Mouse (Mus musculus): ENCODE measurements around the gene Tdrd6. TPM values are rescaled to one million over a fixed set of nuclear protein-coding genes. Genes with fewer than 3 reads are reported as not detected.

Gene Tdrd6
- polyA plus RNA-seq, 1 experiment: not detected

- under 1% methylated on average over 41 of the region's 41 CpGs for WGBS
- Histone ChIP-seq H3K27ac (ENCODE audit: control insufficient read depth, insufficient read depth, low read depth, low read length, poor library complexity) (peak within 1 kb of the TSS; percentile 41; the same call in 1 of the 2 replicates), H3K4me1 (ENCODE audit: control insufficient read depth, insufficient read depth, low read length) (no peaks in the 10 kb centered on the region; the same call in 1 of the 2 replicates), H3K4me3 (replicated peaks; ENCODE audit: control insufficient read depth, low read depth, low read length) (peak within 1 kb of the TSS; percentile 83)
- no peak for TF ChIP-seq CTCF (IDR thresholded peaks at IDR 0.05; ENCODE audit: control insufficient read depth, insufficient read depth, low read length)
- no peak for TF ChIP-seq POLR2A (IDR thresholded peaks at IDR 0.05; ENCODE audit: borderline replicate concordance, control insufficient read depth, low read depth, low read length)
Observed at GRCm38 (mm10) chr17:43666576-43667289, 36.6 kb upstream of the Tdrd6 start, which contains the start of gene Slc25a27. Gene Slc25a27 (minus strand): TSS chr17:43667214.

GRCm38 (mm10) chr17:43651314-43652046, 21.4 kb upstream of the Tdrd6 start:
- Histone ChIP-seq H3K27ac (ENCODE audit: control insufficient read depth, insufficient read depth, low read depth, low read length, poor library complexity) (no peak overlapping the region), H3K4me1 (ENCODE audit: control insufficient read depth, insufficient read depth, low read length) (no peaks in the 10 kb centered on the region), H3K4me3 (replicated peaks; ENCODE audit: control insufficient read depth, low read depth, low read length) (no peak overlapping the region)
- TF ChIP-seq CTCF (IDR thresholded peaks at IDR 0.05; ENCODE audit: control insufficient read depth, insufficient read depth, low read length): no peak
- TF ChIP-seq POLR2A (IDR thresholded peaks at IDR 0.05; ENCODE audit: borderline replicate concordance, control insufficient read depth, low read depth, low read length): no peak
- 73% methylated on average over 14 of the region's 14 CpGs for WGBS

GRCm38 (mm10) chr17:43649641-43650436, 19.7 kb upstream of the Tdrd6 start:
- TF ChIP-seq POLR2A (IDR thresholded peaks at IDR 0.05; ENCODE audit: borderline replicate concordance, control insufficient read depth, low read depth, low read length) (no peak), CTCF (IDR thresholded peaks at IDR 0.05; ENCODE audit: control insufficient read depth, insufficient read depth, low read length) (peak; percentile 45; the same call in 1 of the 2 replicates)

GRCm38 (mm10) chr17:43646925-43647324, 16.8 kb upstream of the Tdrd6 start:
- Histone ChIP-seq H3K4me3 (replicated peaks; ENCODE audit: control insufficient read depth, low read depth, low read length) (no peak overlapping the region), H3K4me1 (ENCODE audit: control insufficient read depth, insufficient read depth, low read length) (peaks cover 3% of the 10 kb centered on the region), H3K27ac (ENCODE audit: control insufficient read depth, insufficient read depth, low read depth, low read length, poor library complexity) (no peak overlapping the region)
- WGBS: 80% methylated on average over 5 of the region's 5 CpGs
- TF ChIP-seq CTCF (IDR thresholded peaks at IDR 0.05; ENCODE audit: control insufficient read depth, insufficient read depth, low read length): no peak
- no peak for TF ChIP-seq POLR2A (IDR thresholded peaks at IDR 0.05; ENCODE audit: borderline replicate concordance, control insufficient read depth, low read depth, low read length)

More at GRCm38 (mm10) chr17:43649641-43650436, 19.7 kb upstream of the Tdrd6 start:
- no peaks in the 10 kb centered on the region for H3K4me1 ChIP-seq (ENCODE audit: control insufficient read depth, insufficient read depth, low read length)
- H3K4me3 ChIP-seq (replicated peaks; ENCODE audit: control insufficient read depth, low read depth, low read length): no peak overlapping the region
- WGBS: 79% methylated on average over 10 of the region's 10 CpGs
- H3K27ac ChIP-seq (ENCODE audit: control insufficient read depth, insufficient read depth, low read depth, low read length, poor library complexity): no peak overlapping the region

- peaks cover 3% of the 10 kb centered on the region for H3K4me1 ChIP-seq (ENCODE audit: control insufficient read depth, insufficient read depth, low read length)
- TF ChIP-seq POLR2A (IDR thresholded peaks at IDR 0.05; ENCODE audit: borderline replicate concordance, control insufficient read depth, low read depth, low read length) (no peak), CTCF (IDR thresholded peaks at IDR 0.05; ENCODE audit: control insufficient read depth, insufficient read depth, low read length) (no peak)
- no peak overlapping the region for H3K27ac ChIP-seq (ENCODE audit: control insufficient read depth, insufficient read depth, low read depth, low read length, poor library complexity)
- WGBS: 49% methylated on average over 3 of the region's 3 CpGs
- H3K4me3 ChIP-seq (replicated peaks; ENCODE audit: control insufficient read depth, low read depth, low read length): no peak overlapping the region
Observed at GRCm38 (mm10) chr17:43645136-43645535, 15.0 kb upstream of the Tdrd6 start.

- Histone ChIP-seq H3K4me3 (replicated peaks; ENCODE audit: control insufficient read depth, low read depth, low read length) (no peak overlapping the region), H3K4me1 (ENCODE audit: control insufficient read depth, insufficient read depth, low read length) (peaks cover 3% of the 10 kb centered on the region), H3K27ac (ENCODE audit: control insufficient read depth, insufficient read depth, low read depth, low read length, poor library complexity) (no peak overlapping the region)
- 30% methylated on average over 7 of the region's 7 CpGs for WGBS
- TF ChIP-seq CTCF (IDR thresholded peaks at IDR 0.05; ENCODE audit: control insufficient read depth, insufficient read depth, low read length) (no peak), POLR2A (IDR thresholded peaks at IDR 0.05; ENCODE audit: borderline replicate concordance, control insufficient read depth, low read depth, low read length) (no peak)
Observed at GRCm38 (mm10) chr17:43644375-43644774, 14.3 kb upstream of the Tdrd6 start.

- Histone ChIP-seq H3K4me1 (ENCODE audit: control insufficient read depth, insufficient read depth, low read length) (peaks cover 3% of the 10 kb centered on the region), H3K27ac (ENCODE audit: control insufficient read depth, insufficient read depth, low read depth, low read length, poor library complexity) (no peak overlapping the region), H3K4me3 (replicated peaks; ENCODE audit: control insufficient read depth, low read depth, low read length) (no peak overlapping the region)
- 87% methylated on average over 7 of the region's 7 CpGs for WGBS
- no peak for TF ChIP-seq POLR2A (IDR thresholded peaks at IDR 0.05; ENCODE audit: borderline replicate concordance, control insufficient read depth, low read depth, low read length)
- no peak for TF ChIP-seq CTCF (IDR thresholded peaks at IDR 0.05; ENCODE audit: control insufficient read depth, insufficient read depth, low read length)
Observed at GRCm38 (mm10) chr17:43643191-43643590, 13.1 kb upstream of the Tdrd6 start.

All from bone marrow, adult 2 months (tissue).